Mouse (Mus musculus): ENCODE data around the gene Pigl.

- TF ChIP-seq POLR2A (IDR thresholded peaks at IDR 0.05; ENCODE audit: insufficient read length, low read depth): peak; percentile 19
- TF ChIP-seq MYOG (IDR thresholded peaks at IDR 0.05; ENCODE audit: control insufficient read depth in 1 of 3, insufficient read depth in 1 of 3, insufficient read length in 2 of 3, low read depth in 2 of 3): no peak
- no peak for TF ChIP-seq E2F4 (IDR thresholded peaks at IDR 0.05; ENCODE audit: insufficient read depth)
These were observed 97.7 kb downstream of the Pigl start for GRCm38 (mm10) chr11:62555896-62556412.

All from myocyte (in vitro differentiated cells).